Mouse (Mus musculus): Measurements from ENCODE around the gene Gm21897.
"Not testable (repeated sequence)": the region's sequence is repeated elsewhere in the genome, so short reads cannot be mapped to it uniquely, and the experiment has no call there.

Gene Gm21897

DNA sequence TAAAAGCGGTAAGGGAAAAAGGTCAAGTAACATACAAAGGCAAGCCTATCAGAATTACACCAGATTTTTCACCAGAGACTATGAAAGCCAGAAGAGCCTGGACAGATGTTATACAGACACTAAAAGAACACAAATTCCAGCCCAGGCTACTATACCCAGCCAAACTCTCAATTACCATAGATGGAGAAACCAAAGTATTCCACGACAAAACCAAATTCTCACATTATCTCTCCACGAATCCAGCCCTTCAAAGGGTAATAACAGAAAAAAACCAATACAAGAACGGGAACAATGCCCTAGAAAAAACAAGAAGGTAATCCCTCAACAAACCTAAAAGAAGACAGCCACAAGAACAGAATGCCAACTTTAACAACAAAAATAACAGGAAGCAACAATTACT lies at the start of gene Gm21897:
Gm21897 (plus strand) TSS at position 301 of the 400 bp plus-strand sequence.
- DNase-seq (ENCODE audit: low read depth, low spot score): not testable (repeated sequence)

DNA sequence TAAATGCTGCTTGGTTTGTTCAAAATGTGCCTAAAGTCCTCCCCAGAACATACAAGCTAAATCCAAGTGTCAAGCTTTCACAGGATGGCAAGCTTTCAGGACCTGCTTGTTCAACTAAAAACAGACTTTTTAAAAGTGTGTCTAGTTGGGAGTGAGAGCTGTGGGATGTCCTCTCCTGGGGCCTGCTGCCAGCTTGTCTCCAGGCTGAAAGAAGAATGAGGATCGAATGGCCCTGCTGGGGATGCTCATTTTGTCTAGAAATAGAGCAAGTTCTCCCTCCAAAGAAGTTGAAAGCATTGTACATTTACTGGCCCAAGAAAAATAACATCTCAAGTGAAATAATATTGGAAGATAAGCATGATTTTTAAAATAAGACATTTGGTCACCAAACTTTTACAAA lies 45.0 kb upstream of the Gm21897 start:
- no peak for DNase-seq (ENCODE audit: low read depth, low spot score)

DNA sequence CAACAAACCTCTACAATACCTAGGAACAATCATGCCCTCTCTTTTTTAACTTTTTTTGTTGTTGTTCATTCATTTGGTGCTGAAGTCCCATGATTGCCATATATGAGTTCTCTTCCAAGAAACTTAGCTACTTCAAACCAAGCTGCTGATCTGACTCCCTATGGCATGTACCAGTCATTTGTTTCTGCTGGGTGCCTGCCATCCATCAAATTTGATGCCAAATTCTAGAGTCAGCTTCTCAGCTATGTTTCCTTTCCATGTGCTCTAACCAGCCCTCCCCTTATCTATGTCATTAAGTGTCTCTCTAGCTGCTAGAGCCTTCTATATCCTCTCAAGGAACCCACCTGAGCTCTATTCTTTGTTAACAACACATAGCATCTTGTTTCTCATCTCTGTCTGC lies 39.8 kb upstream of the Gm21897 start:
- no peak for DNase-seq (ENCODE audit: low read depth, low spot score)

DNA sequence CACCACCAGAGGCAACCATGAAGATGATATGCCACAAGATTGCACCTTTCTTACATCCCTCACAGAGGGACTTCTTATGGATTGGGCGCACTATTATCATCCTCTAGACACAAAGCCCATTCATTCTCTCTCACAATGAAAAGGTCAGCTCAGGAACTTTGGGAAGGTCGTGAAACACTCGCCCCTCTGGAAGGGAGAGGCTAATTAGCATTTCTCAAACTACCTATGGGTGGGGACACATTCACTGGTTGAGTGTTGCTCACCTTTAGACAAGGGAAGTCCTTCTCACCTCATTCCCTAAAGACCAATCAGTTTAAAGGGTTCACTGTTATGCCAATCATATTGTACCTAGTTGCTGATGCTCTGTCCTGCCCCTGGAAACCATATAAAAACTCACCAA lies 24.2 kb upstream of the Gm21897 start:
- DNase-seq (ENCODE audit: low read depth, low spot score): no peak

DNA sequence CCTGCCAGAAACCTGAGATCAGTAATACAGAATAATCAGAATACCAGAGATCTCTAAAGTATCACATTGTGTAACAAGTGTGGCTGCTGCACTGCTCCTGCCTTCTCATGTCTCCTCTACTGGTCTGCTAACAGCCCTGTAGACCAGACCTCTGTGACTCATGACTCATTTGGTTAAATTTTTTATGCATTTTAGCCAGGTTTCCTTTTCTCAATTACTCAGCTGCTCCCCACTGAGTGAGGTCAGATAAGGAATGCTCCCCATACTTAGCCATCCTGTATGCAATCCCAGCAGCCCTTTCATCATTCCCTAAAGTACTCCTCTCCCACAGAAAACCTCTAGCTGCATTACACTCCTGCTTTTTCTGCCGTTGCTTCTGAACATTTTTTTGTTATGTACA lies 23.0 kb upstream of the Gm21897 start:
- no peak for DNase-seq (ENCODE audit: low read depth, low spot score)

DNA sequence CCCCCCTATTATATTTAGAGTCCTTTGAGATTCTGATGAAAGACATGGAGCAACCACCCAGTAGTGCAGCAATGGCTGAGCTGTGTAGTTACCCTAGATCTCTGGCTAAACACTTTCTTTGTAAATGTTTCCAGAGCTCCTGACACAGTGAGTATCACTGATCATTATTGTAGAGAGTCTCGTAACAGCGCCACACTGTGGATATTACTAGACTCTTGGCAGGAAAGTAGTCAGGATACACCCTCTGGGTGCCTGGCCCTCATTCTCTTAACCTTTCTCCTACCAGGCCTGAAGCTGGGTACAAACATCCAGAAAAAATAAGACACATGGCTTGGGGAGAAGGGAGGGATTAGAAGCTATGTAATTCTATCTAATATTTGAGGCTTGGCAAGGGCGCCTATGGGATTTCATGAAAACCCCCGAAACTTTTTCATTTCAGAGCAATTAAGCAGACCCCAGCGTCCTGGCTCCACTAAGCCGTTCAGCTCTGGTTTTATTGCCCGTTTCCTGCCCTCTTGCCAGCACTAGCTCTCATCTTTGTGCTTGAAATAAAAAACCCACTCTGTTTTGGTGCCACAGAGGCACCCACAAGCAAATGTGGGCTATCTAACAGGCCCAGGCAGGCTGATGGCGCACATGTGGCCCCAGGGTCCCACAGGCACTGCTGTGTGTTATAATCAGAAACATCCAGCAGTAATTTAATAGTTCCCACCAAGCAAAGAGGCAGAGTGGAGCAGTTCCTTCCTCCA lies 22.2 kb upstream of the Gm21897 start:
- DNase-seq (ENCODE audit: low read depth, low spot score): no peak

DNA sequence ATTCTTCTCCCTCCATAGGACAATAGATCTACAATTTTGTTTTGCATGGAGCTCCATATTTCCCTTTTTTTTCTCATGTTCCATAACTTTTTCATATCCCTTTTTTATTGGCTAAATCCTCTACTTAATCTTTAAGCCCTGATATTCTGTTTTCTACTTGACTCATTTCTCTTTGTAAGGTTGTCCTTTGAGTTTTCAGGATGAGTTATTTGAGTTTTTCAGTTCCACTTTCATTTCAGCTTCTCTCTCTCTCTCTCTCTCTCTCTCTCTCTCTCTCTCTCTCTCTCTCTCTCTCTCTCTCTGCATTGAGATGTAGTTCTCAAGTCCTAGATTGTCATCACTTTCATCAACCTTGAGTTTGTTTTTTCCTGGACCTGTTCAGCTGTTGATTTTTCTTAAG lies 17.3 kb downstream of the Gm21897 start:
- no peak for DNase-seq (ENCODE audit: low read depth, low spot score)

DNA sequence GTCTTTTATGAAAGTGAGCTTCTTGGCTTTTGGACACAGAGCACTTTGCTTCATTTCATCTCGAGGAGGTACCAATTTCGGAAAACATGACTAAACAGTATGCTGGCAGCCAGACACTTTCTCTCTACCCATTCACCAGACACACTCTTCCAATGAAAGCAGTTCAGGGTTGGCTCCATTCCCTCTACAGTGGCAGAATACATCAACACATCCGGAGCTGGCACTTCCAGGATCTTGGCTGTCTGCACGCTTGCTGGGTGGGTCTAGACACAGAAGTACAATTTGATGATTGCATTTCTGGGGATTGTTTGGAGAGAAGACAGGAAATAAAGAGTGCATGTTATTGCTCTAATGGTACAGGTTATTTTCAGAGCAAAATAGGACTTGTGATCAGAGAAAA lies 21.8 kb downstream of the Gm21897 start:
- no peak for DNase-seq (ENCODE audit: low read depth, low spot score)

DNA sequence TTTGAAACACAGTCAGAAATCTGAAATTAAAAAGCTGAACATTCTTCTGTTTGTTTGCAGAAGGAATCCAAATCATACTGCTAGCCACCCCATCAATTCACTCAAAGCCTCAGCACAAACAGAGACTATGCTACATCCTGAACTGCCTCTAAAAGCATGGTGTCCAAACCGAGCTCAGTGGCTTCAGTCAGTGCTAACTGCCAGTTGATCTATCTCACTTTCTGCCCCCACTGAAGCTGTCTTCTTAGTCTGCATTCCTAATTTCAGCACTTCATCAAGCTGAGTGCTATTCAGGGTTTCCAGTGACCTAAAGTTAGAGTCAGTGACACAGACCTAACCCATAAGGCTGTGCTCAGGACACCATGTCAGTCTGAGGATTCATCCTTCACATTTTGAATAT lies 28.8 kb downstream of the Gm21897 start:
- no peak for DNase-seq (ENCODE audit: low read depth, low spot score)

DNA sequence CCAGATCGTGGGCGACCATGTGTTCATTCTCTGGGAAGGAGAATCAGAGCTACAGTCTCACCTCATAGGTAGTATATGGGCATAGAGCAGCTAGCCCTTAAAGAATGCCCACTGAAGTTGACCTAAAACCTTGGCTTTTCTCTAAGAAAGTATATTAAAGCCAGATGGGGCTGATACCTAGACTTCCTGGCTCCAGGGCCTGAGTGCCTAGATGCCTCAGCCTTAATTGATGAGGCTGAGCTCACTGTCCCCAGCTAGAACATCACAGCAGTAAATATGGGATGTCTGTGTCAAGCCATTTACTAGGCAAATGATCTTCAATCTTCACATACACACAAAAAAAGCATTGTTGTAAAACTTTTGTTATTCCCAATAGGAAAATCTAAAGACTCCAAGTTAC lies 32.1 kb downstream of the Gm21897 start:
- DNase-seq (ENCODE audit: low read depth, low spot score): no peak

DNA sequence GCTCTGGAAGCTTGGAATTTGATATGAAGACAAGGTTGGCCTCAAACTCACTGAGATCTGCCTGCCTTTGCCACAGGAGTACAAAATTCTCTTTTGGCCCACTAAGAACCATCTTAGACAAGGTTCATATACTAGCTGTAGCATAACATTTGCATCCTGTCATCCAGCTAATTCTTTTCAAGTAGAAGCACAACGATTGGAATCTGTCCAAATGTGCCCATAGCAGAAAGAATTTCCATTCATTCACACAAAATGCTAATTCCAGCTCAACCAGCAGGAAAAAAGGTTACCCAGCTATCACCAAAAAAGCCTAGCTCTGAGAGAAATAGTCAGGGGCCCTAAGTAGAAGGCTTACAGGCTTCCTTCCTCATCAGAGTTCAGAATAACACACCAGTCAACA lies 34.0 kb downstream of the Gm21897 start:
- DNase-seq (ENCODE audit: low read depth, low spot score): no peak

DNA sequence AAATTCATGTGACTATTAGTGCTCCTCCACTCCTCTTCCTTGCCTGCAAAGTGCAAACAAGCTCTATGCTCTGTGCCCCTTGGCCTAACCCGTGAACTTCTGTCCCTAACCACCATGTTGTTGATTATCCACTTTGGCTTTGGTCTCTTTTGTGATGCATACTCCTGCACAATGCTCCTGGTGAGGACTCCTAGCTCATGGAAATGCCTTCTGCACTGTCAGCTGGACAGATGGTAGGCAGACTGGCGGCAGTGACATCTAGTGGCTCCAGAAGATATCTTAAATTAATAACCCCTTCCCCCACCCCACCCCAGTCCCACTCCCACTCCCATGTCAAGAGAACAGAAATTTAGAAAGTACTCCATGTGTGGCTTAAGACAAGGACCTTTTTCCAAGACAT lies 35.1 kb downstream of the Gm21897 start:
- DNase-seq (ENCODE audit: low read depth, low spot score): no peak

DNA sequence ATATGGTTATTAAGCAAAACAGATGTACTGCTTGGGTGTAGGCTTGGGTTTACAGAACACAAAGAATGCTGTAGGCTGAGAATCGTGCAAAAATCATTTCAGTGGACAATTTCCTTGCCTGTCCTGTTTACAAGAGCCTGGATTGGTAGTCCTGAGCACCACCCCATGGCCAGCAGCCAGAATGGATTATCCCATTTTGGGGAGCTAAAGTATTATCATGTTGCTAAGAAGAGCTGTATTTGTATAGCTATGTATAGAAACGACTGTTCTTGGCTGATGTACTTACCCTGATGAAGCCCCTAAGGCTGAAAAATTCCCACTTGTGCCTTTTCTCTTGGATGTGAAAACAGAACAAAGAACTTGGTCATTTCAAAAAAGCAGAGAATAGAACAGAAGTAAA lies 37.6 kb downstream of the Gm21897 start:
- no peak for DNase-seq (ENCODE audit: low read depth, low spot score)

DNA sequence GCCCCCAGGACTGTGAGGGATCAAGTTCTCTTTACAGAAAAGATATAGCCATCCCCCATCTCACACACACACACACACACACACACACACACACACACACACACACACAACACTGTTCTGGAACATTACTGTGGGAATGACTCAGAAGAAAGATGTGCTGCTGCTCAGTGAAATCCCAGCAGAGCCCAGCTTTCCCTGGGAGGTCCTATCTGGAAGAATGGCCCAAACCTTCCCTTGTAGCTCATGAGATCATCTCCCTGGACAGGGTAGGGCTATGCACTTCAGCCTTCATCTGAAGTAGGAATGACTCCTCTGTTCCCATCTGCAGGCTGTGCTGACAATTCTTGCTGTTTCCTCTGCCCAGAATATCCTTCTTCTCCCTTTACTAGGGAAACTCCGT lies 38.1 kb downstream of the Gm21897 start:
- no peak for DNase-seq (ENCODE audit: low read depth, low spot score)

DNA sequence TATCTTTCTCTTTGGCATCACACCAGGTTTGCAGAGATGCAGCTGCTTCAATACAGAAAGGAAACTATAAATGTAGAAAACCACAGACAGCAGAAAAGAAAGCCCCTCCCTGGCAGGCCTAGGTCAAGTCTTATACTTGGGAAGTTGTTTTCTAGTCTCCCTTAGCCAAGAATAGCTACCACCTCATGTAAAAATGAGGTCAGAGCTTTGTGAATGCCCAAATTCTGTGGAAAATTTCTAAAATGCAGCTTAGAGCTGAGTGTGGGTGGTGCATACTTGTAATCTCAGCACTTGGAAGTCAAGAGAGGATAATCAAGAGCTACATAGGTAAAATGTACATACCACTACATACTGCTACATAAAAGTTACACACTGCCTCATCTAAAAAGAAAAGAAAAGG lies 40.5 kb downstream of the Gm21897 start:
- DNase-seq (ENCODE audit: low read depth, low spot score): no peak

DNA sequence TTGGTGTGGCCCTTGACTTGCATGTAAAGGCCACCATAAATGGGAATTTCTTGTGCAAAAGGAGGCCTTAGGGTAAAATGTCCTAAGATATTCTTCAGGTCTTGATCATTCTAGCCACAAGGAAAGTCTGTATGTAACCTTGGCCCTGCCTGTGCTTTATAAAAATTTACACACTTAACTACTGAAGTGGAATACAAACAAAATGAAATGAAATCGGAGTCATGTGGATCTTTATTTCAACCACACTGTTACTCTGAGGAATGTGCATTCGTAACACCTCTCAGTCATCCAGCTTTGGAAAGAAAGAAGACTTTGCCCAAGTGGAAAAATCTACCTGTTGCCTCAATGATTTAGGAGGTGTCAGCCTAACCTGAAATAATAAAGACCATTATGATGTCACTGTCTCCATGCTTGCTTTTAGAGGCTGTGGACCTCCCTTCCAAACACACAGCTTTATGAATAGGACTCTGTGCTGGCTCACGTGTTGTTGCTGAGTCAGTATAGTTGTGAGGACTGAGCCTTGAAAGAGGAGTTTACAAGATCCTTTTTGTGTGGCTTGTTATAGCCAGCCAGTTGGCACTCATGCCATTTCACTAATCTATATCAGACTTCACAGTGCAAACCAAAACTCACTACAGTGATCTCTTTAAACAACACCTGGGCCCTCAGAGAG lies 42.0 kb downstream of the Gm21897 start:
- no peak for DNase-seq (ENCODE audit: low read depth, low spot score)

DNA sequence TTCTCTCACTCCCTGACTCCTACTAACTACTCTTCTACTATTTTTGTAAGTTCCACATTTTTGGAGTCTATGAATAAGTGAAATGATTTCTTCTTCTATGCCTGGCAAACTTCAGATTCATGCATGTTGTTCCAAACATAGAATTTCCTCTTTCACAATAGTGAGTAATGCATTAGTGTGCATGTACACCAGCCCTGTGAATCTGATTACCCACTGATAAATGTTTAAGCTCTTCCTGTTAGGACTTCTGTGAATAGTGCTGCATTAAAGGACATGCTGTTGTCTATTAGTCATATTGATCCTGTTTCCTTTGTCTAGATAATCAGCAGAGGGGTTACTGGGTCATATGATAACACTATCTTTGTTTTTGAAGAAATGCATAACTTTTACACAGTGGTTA lies 43.6 kb downstream of the Gm21897 start:
- DNase-seq (ENCODE audit: low read depth, low spot score): no peak

All from c-Kit-negative CD71-positive TER-119-positive erythroid progenitor cells, embryonic 14.5 days (primary cell).